Mouse (Mus musculus) limb, embryonic 15.5 days (tissue): Measurements from ENCODE around the gene Mybpc3. TPM values are rescaled to one million over a fixed set of nuclear protein-coding genes. Genes with fewer than 3 reads are reported as not detected.

ENCODE experiments used
- ATAC-seq: fragments of 200-750 bp; cut with Nextera tagmentation; 2 replicates; pipeline ENCODE4 v1.8.0; 2017; ENCODE audit warnings: low read depth, moderate TSS enrichment; ENCODE audit not compliant: insufficient number of reproducible peaks, low FRiP score, low TSS enrichment
- H3K27ac ChIP-seq: fragments of 300-500 bp; sonication (generic); 2 replicates; pipeline ENCODE4 v1.5.1; 2015; ENCODE audit warnings: moderate library complexity, mild to moderate bottlenecking, inconsistent platforms
- H3K27me3 ChIP-seq: fragments of 300-500 bp; sonication (generic); 2 replicates; pipeline ENCODE4 v1.6.1; 2015; ENCODE audit warnings: inconsistent platforms
- H3K36me3 ChIP-seq: fragments of 300-500 bp; sonication (generic); 2 replicates; pipeline ENCODE4 v1.6.1; 2015; ENCODE audit warnings: inconsistent platforms
- H3K4me1 ChIP-seq: fragments of 300-500 bp; sonication (generic); 2 replicates; pipeline ENCODE4 v1.6.1; 2015; ENCODE audit warnings: inconsistent platforms
- H3K4me2 ChIP-seq: fragments of 300-500 bp; sonication (generic); 2 replicates; pipeline ENCODE4 v1.6.1; 2015; ENCODE audit warnings: mild to moderate bottlenecking, inconsistent platforms
- H3K4me3 ChIP-seq: fragments of 300-500 bp; sonication (generic); 2 replicates; pipeline ENCODE4 v1.5.1; 2015; ENCODE audit warnings: mild to moderate bottlenecking, inconsistent platforms
- H3K9ac ChIP-seq: fragments of 300-500 bp; sonication (generic); 2 replicates; pipeline ENCODE4 v1.6.1; 2015; ENCODE audit warnings: inconsistent platforms
- H3K9me3 ChIP-seq: fragments of 300-500 bp; sonication (generic); 2 replicates; pipeline ENCODE4 v1.6.1; 2016; ENCODE audit warnings: inconsistent platforms
- WGBS: fragments of 180-500 bp; shearing (Covaris S2); methylation state at CpG from one replicate; pipeline ENCODE4 v1.1.7; 2015; 5-methylcytosine and 5-hydroxymethylcytosine counted together
- polyA plus RNA-seq: library from polyadenylated mRNA; unstranded; fragments of >200 nt; fragmentation: Nextera tagmentation; extraction: Ambion mirVana; gene quantifications from 2 replicates; pipeline ENCODE4 v1.2.1, GENCODE M21; 2015

The Mybpc3 gene
- polyA plus RNA-seq, result 0.09 and 0.34 TPM in 2 replicates

GRCm38 (mm10) chr2:91117585-91118275, at the start of gene Mybpc3:
TSS of gene Mybpc3 (plus strand) at chr2:91118144.
- H3K4me3 ChIP-seq, result no peak within 1 kb of the TSS
- WGBS, result 79% methylated on average over 11 of the region's 11 CpGs
- peaks cover 6% of the 10 kb centered on the region for H3K4me1 ChIP-seq
- H3K36me3 ChIP-seq, result no peaks in the 10 kb centered on the region
- no peak for ATAC-seq
- no peaks in the 10 kb centered on the region for H3K9me3 ChIP-seq
- H3K4me2 ChIP-seq, result no peak within 1 kb of the TSS
- H3K9ac ChIP-seq, result no peak within 1 kb of the TSS
- peaks cover 6% of the 10 kb centered on the region; the same call in 1 of the 2 replicates for H3K27me3 ChIP-seq
- no peak within 1 kb of the TSS for H3K27ac ChIP-seq

DNA sequence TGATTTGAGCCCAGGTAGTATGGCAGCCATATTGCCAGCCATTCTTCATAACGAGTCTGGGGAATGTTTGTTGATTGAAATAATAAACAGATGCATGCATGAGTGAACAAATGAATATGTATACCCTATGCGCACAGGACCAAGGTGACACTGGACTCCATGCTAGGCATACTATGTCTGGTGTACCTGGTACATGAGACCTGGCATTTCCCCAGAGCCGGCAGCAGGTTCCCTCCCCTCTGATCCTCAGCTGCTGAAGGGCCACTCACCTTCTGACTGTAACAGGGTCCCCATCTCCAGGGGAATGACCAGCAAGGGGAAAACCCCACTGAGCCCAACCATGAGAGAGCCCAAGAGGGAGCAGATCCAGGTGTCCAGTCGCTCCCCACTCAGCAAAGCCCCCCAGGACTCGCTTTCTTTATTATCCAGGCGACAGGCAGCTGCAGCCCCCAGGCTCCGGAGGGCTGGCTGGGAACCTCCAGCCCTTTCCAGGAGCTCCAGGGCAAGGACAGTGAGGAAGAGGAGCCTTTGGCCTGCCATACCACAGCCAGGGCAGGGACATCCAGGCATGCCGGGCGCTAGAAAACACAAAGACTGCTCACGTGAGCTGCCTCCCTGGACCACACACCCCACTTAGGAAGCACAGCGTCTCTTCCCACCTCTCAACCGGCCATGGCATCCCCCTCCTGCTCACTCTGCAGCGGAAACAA, 49.6 kb upstream of the Mybpc3 start:
- no peaks in the 10 kb centered on the region for H3K9me3 ChIP-seq
- peak overlapping the region; percentile 78 for H3K4me2 ChIP-seq
- no peaks in the 10 kb centered on the region for H3K27me3 ChIP-seq
- H3K4me1 ChIP-seq, result peaks cover 25% of the 10 kb centered on the region
- 47% methylated on average over 13 of the region's 13 CpGs for WGBS
- H3K9ac ChIP-seq, result peak overlapping the region; percentile 69
- peak overlapping the region; percentile 68 for H3K4me3 ChIP-seq
- ATAC-seq, result no peak
- H3K36me3 ChIP-seq, result peaks cover 40% of the 10 kb centered on the region
- H3K27ac ChIP-seq, result peak overlapping the region; percentile 57

DNA sequence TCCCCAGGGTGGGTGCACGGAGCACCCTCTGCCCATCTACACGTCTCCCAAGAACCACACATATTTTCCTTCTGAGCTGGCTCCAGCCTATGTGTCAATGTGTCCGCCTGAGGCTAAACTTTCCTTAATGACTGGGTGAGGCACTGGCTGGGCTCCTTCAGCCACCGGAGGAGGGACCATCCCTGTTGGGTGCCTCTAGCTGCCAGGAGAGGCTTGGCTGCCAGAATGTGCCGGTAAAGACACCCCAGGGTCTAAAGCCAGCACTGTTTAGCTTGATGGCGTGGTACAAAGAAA, 49.1 kb upstream of the Mybpc3 start:
- ATAC-seq, result no peak
- peaks cover 25% of the 10 kb centered on the region for H3K4me1 ChIP-seq
- H3K9ac ChIP-seq, result peak overlapping the region; percentile 69
- peaks cover 35% of the 10 kb centered on the region for H3K36me3 ChIP-seq
- H3K27ac ChIP-seq, result peak overlapping the region; percentile 57
- H3K4me2 ChIP-seq, result peak overlapping the region; percentile 78
- no peaks in the 10 kb centered on the region for H3K9me3 ChIP-seq
- H3K27me3 ChIP-seq, result no peaks in the 10 kb centered on the region
- peak overlapping the region; percentile 68 for H3K4me3 ChIP-seq
- 28% methylated on average over 6 of the region's 6 CpGs for WGBS

- peaks cover 29% of the 10 kb centered on the region for H3K36me3 ChIP-seq
- no peak for ATAC-seq
- WGBS, result 6% methylated on average over 14 of the region's 14 CpGs
Measured at GRCm38 (mm10) chr2:91069306-91070000, 48.5 kb upstream of the Mybpc3 start.

DNA sequence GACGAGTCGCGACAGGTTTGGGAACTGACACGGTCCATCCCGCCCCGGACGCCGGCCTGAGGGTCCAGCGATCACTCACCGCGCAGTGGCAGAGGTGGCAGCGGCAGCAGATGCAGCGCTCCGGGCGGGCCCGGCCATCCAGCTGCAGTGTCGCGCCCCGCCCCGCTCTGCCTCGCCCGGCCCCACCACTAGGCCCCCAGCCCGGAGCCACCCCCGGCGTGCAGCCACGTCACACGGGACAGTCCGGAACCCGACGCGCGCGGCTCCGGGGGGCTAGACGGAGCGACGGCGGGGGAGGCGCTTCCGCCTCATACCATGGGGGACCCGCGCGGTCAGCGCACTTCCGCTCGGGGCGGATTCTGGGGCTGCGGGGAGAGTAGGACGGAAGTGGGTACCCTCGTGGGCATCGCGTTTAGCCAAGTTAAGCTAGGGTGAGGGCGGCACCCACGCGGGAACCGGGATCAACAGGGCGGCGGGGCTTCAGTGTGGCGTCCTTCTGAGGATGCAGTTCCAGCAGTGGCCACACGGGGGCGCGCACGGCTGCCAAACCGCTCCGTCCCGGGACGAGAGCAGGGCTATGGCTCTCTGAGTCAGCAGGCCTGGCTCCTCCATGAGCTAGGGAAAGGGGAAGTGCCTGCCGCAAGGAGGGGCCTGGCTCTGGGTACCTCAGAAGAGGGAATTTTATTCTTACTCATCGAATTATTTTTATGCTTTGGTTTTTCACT, 47.7 kb upstream of the Mybpc3 start, which contains the start of gene Slc39a13:
Gene Slc39a13 (minus strand): TSS at position 342 of the 725 bp plus-strand sequence.
- H3K9ac ChIP-seq, result peak within 1 kb of the TSS; percentile 69
- H3K4me2 ChIP-seq, result peak within 1 kb of the TSS; percentile 78
- no peaks in the 10 kb centered on the region for H3K27me3 ChIP-seq
- peaks cover 25% of the 10 kb centered on the region for H3K4me1 ChIP-seq
- H3K4me3 ChIP-seq, result peak within 1 kb of the TSS; percentile 68
- H3K27ac ChIP-seq, result peak within 1 kb of the TSS; percentile 93
- no peaks in the 10 kb centered on the region for H3K9me3 ChIP-seq
- under 1% methylated on average over 69 of the region's 69 CpGs for WGBS
- ATAC-seq, result peak; percentile 97
- H3K36me3 ChIP-seq, result peaks cover 21% of the 10 kb centered on the region

More at GRCm38 (mm10) chr2:91069306-91070000, 48.5 kb upstream of the Mybpc3 start:
- H3K4me1 ChIP-seq, result peaks cover 25% of the 10 kb centered on the region
- peak overlapping the region; percentile 93 for H3K27ac ChIP-seq
- H3K27me3 ChIP-seq, result no peaks in the 10 kb centered on the region
- H3K9me3 ChIP-seq, result no peaks in the 10 kb centered on the region
- H3K4me3 ChIP-seq, result peak overlapping the region; percentile 68
- peak overlapping the region; percentile 69 for H3K9ac ChIP-seq
- peak overlapping the region; percentile 78 for H3K4me2 ChIP-seq

GRCm38 (mm10) chr2:91071059-91071458, 46.9 kb upstream of the Mybpc3 start:
- Histone ChIP-seq H3K4me2 (peak overlapping the region; percentile 78), H3K9me3 (no peaks in the 10 kb centered on the region), H3K4me1 (peaks cover 23% of the 10 kb centered on the region), H3K27ac (peak overlapping the region; percentile 93), H3K4me3 (peak overlapping the region; percentile 68), H3K9ac (no peak overlapping the region), H3K27me3 (no peaks in the 10 kb centered on the region), H3K36me3 (peaks cover 16% of the 10 kb centered on the region)
- no peak for ATAC-seq
- 82% methylated on average over 10 of the region's 10 CpGs for WGBS

- peaks cover 21% of the 10 kb centered on the region for H3K4me1 ChIP-seq
- no peak overlapping the region for H3K4me2 ChIP-seq
- no peaks in the 10 kb centered on the region for H3K27me3 ChIP-seq
- H3K9me3 ChIP-seq, result no peaks in the 10 kb centered on the region
- 40% methylated on average over 1 of the region's 1 CpGs for WGBS
- H3K4me3 ChIP-seq, result no peak overlapping the region
- no peak overlapping the region for H3K27ac ChIP-seq
- H3K9ac ChIP-seq, result no peak overlapping the region
- H3K36me3 ChIP-seq, result peaks cover 7% of the 10 kb centered on the region
- no peak for ATAC-seq
Measured at GRCm38 (mm10) chr2:91072092-91072491, 45.9 kb upstream of the Mybpc3 start.

- 0 out of 2 replicates have a peak overlapping the region, but pooled peaks have one; percentile 45 for H3K9ac ChIP-seq
- peak overlapping the region; percentile 45 for H3K4me3 ChIP-seq
- no peaks in the 10 kb centered on the region for H3K36me3 ChIP-seq
- no peak overlapping the region for H3K27ac ChIP-seq
- H3K9me3 ChIP-seq, result no peaks in the 10 kb centered on the region
- peak overlapping the region; percentile 93 for H3K4me2 ChIP-seq
- WGBS, result 12% methylated on average over 12 of the region's 12 CpGs
- no peaks in the 10 kb centered on the region for H3K27me3 ChIP-seq
- ATAC-seq, result 0 out of 2 replicates have a peak, but pooled peaks have one; percentile 8
- peaks cover 18% of the 10 kb centered on the region for H3K4me1 ChIP-seq
Measured at GRCm38 (mm10) chr2:91077957-91078313, 40.0 kb upstream of the Mybpc3 start.

- Histone ChIP-seq H3K4me1 (peaks cover 19% of the 10 kb centered on the region), H3K27ac (no peak overlapping the region), H3K9ac (peak overlapping the region; percentile 45), H3K4me3 (peak overlapping the region; percentile 45), H3K27me3 (no peaks in the 10 kb centered on the region), H3K36me3 (no peaks in the 10 kb centered on the region), H3K4me2 (peak overlapping the region; percentile 93), H3K9me3 (no peaks in the 10 kb centered on the region)
- under 1% methylated on average over 29 of the region's 36 CpGs for WGBS
- 0 out of 2 replicates have a peak, but pooled peaks have one; percentile 45 for ATAC-seq
Measured at GRCm38 (mm10) chr2:91078314-91079025, 39.5 kb upstream of the Mybpc3 start.

- no peaks in the 10 kb centered on the region for H3K27me3 ChIP-seq
- H3K4me1 ChIP-seq, result peaks cover 19% of the 10 kb centered on the region
- H3K9me3 ChIP-seq, result no peaks in the 10 kb centered on the region
- peak overlapping the region; percentile 93 for H3K4me2 ChIP-seq
- ATAC-seq, result no peak
- H3K36me3 ChIP-seq, result no peaks in the 10 kb centered on the region
- H3K27ac ChIP-seq, result no peak overlapping the region
- peak overlapping the region; percentile 45 for H3K9ac ChIP-seq
- peak overlapping the region; percentile 45 for H3K4me3 ChIP-seq
- 15% methylated on average over 5 of the region's 5 CpGs for WGBS
Measured at GRCm38 (mm10) chr2:91079026-91079384, 38.9 kb upstream of the Mybpc3 start.
